Mouse (Mus musculus): ENCODE results near the gene Zfp488. TPM values are rescaled to one million over a fixed set of nuclear protein-coding genes. Genes with fewer than 3 reads are reported as not detected.

Zfp488 gene
- polyA plus RNA-seq, 1 experiment: not detected

GRCm38 (mm10) chr14:33931853-33932252, 46.7 kb downstream of the Zfp488 start:
- Histone ChIP-seq H3K4me1 (ENCODE audit: control insufficient read depth, insufficient read depth, insufficient read length, low read length) (no peaks in the 10 kb centered on the region), H3K27ac (ENCODE audit: insufficient read depth, low read depth, low read length) (no peak overlapping the region), H3K4me3 (ENCODE audit: low read depth, low read length) (no peak overlapping the region), H3K36me3 (ENCODE audit: control insufficient read depth, insufficient read depth, low read length) (no peaks in the 10 kb centered on the region), H3K27me3 (ENCODE audit: control insufficient read depth, insufficient read depth, low read length) (no peaks in the 10 kb centered on the region)
- WGBS: 48% methylated on average over 17 of the region's 17 CpGs
- no peak for TF ChIP-seq POLR2A (IDR thresholded peaks at IDR 0.05; ENCODE audit: low read depth, low read length)
- no peak for TF ChIP-seq CTCF (IDR thresholded peaks at IDR 0.05; ENCODE audit: extremely low read depth, insufficient read length, insufficient replicate concordance, low read depth, low read length)

GRCm38 (mm10) chr14:33923168-33924070, 55.1 kb downstream of the Zfp488 start, which contains the start of gene Gdf10:
Gene Gdf10, plus strand, starts transcription at chr14:33923587.
- Histone ChIP-seq H3K27me3 (ENCODE audit: control insufficient read depth, insufficient read depth, low read length) (peaks cover 10% of the 10 kb centered on the region), H3K36me3 (ENCODE audit: control insufficient read depth, insufficient read depth, low read length) (no peaks in the 10 kb centered on the region), H3K4me1 (ENCODE audit: control insufficient read depth, insufficient read depth, insufficient read length, low read length) (no peaks in the 10 kb centered on the region), H3K27ac (ENCODE audit: insufficient read depth, low read depth, low read length) (no peak within 1 kb of the TSS), H3K4me3 (ENCODE audit: low read depth, low read length) (peak within 1 kb of the TSS; percentile 36)
- WGBS: 2% methylated on average over 85 of the region's 85 CpGs
- no peak for TF ChIP-seq CTCF (IDR thresholded peaks at IDR 0.05; ENCODE audit: extremely low read depth, insufficient read length, insufficient replicate concordance, low read depth, low read length)

GRCm38 (mm10) chr14:33922771-33923167, 55.8 kb downstream of the Zfp488 start:
- no peaks in the 10 kb centered on the region for H3K4me1 ChIP-seq (ENCODE audit: control insufficient read depth, insufficient read depth, insufficient read length, low read length)
- no peaks in the 10 kb centered on the region for H3K36me3 ChIP-seq (ENCODE audit: control insufficient read depth, insufficient read depth, low read length)
- TF ChIP-seq POLR2A (IDR thresholded peaks at IDR 0.05; ENCODE audit: low read depth, low read length): no peak
- TF ChIP-seq CTCF (IDR thresholded peaks at IDR 0.05; ENCODE audit: extremely low read depth, insufficient read length, insufficient replicate concordance, low read depth, low read length): no peak
- H3K4me3 ChIP-seq (ENCODE audit: low read depth, low read length): no peak overlapping the region
- H3K27ac ChIP-seq (ENCODE audit: insufficient read depth, low read depth, low read length): no peak overlapping the region
- 23% methylated on average over 8 of the region's 8 CpGs for WGBS
- peaks cover 10% of the 10 kb centered on the region for H3K27me3 ChIP-seq (ENCODE audit: control insufficient read depth, insufficient read depth, low read length)

GRCm38 (mm10) chr14:33920727-33921559, 57.6 kb downstream of the Zfp488 start:
- Histone ChIP-seq H3K4me3 (ENCODE audit: low read depth, low read length) (no peak overlapping the region), H3K4me1 (ENCODE audit: control insufficient read depth, insufficient read depth, insufficient read length, low read length) (no peaks in the 10 kb centered on the region), H3K27me3 (ENCODE audit: control insufficient read depth, insufficient read depth, low read length) (peaks cover 10% of the 10 kb centered on the region), H3K36me3 (ENCODE audit: control insufficient read depth, insufficient read depth, low read length) (no peaks in the 10 kb centered on the region), H3K27ac (ENCODE audit: insufficient read depth, low read depth, low read length) (no peak overlapping the region)
- WGBS: 57% methylated on average over 14 of the region's 14 CpGs
- TF ChIP-seq CTCF (IDR thresholded peaks at IDR 0.05; ENCODE audit: extremely low read depth, insufficient read length, insufficient replicate concordance, low read depth, low read length) (no peak), POLR2A (IDR thresholded peaks at IDR 0.05; ENCODE audit: low read depth, low read length) (no peak)

Other genes with a start within 250 kb of the Zfp488 start
- gene Gdf10, start 55.2 kb downstream of the Zfp488 start, polyA plus RNA-seq (2012; rRNA removed): 1.2 and 1.8 TPM in 2 replicates
- gene Gdf2, start 37.7 kb downstream of the Zfp488 start, polyA plus RNA-seq (2012; rRNA removed): not detected in 2 replicates
- gene Rbp3, start 24.8 kb downstream of the Zfp488 start, polyA plus RNA-seq (2012; rRNA removed): not detected in 2 replicates
- gene Gm30083, start 36.4 kb upstream of the Zfp488 start, polyA plus RNA-seq (2012; rRNA removed): not detected in 2 replicates
- gene Gm5460, start 38.0 kb upstream of the Zfp488 start, polyA plus RNA-seq (2012; rRNA removed): not detected in 2 replicates
- not detected in 2 replicates for gene Antxrl, start 73.9 kb upstream of the Zfp488 start, polyA plus RNA-seq (2012; rRNA removed)
- gene Anxa8, start 107.2 kb upstream of the Zfp488 start, polyA plus RNA-seq (2012; rRNA removed): 0.11 and 0.50 TPM in 2 replicates
- not detected in 2 replicates for gene A630023A22Rik, start 124.0 kb upstream of the Zfp488 start, polyA plus RNA-seq (2012; rRNA removed)
- gene Npy4r, start 173.7 kb upstream of the Zfp488 start, polyA plus RNA-seq (2012; rRNA removed): 0.14 and 0.91 TPM in 2 replicates
- 0.05 and 0.23 TPM in 2 replicates for gene Gprin2, start 222.9 kb upstream of the Zfp488 start, polyA plus RNA-seq (2012; rRNA removed)
- gene Syt15, start 240.8 kb upstream of the Zfp488 start, polyA plus RNA-seq (2012; rRNA removed): 3.1 and 3.2 TPM in 2 replicates